38 mouse cellular contexts compared by ENCODE assay signal in the genomic region with DNA sequence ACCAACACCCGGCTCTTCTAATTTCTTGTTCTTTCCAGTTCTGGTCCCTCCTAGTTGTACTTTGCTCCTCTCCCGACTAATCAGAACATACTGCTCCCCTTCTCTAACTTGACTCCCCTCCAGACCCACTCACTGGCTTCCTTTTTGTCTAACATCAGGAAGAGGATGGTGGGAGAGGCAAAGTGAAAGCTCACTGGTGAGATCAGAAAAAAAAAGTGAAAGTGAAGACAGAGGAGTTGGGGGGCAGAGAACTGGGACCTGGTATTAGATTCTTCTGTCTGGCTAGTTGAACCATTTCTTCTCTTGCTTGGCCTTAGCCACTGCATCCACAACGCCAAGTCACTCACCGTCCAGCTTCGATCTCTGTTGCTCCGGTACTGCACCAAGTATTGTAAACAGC. TPM values are rescaled to one million over a fixed set of nuclear protein-coding genes. Genes with fewer than 3 reads are reported as not detected.
DNase-seq lines count a peak whose midpoint lies in the region; TF ChIP-seq lines count a peak whose summit lies in the region.
"Had no signal": no experiment of that assay in that cellular context is flagged by ENCODE, and none has a peak within 500 bp of the region (broad histone marks: within the 10 kb centered on the region; RNA-seq: fewer than 3 reads in every experiment).

No protein-coding gene starts in this region.

- no peak for TF ChIP-seq CTCF in liver, adult 2 months (IDR thresholded peaks at IDR 0.05; ENCODE audit: low read depth, low read length)
- no peak for TF ChIP-seq CTCF in thymus, adult 2 months (IDR thresholded peaks at IDR 0.05; ENCODE audit: borderline replicate concordance, control insufficient read depth, extremely low read depth, insufficient read depth, low read length, poor library complexity)

- 0 out of 2 replicates have a peak overlapping the region, but pooled peaks have one; percentile 20 for H3K4me3 ChIP-seq in liver, adult 2 months (ENCODE audit: insufficient read depth, low read depth, low read length)
- peak overlapping the region; percentile 59 for H3K4me3 ChIP-seq in thymus, adult 2 months (ENCODE audit: control insufficient read depth, insufficient read depth, low read length)
- H3K4me3 ChIP-seq: erythroblast, embryonic 14.5 days; hindbrain, embryonic 10.5 days; hindbrain, embryonic 15.5 days; kidney, embryonic 15.5 days; layer of hippocampus, adult 2 months; liver, embryonic 15.5 days; midbrain, embryonic 10.5 days had no signal

- no peak for DNase-seq in liver, adult 2 months (ENCODE audit: extremely low read depth, low read depth, low spot score)
- DNase-seq in liver: no peak
- DNase-seq in thymus, adult 2 months: no peak
- no peak for DNase-seq in thymus, postnatal 0 days (ENCODE audit: low spot score)
- peak; percentile 63 for DNase-seq in induced T-regulatory cell, adult 2 months (ENCODE audit: low read depth)
- no peak for DNase-seq in left cerebral cortex, postnatal 10 days (ENCODE audit: extremely low spot score in 1 of 2, low spot score in 2 of 2)
- DNase-seq: adrenal gland, postnatal 14 days; B cell, adult 2 months; cerebellum, adult 2 months; cerebellum, postnatal 14 days; forebrain, postnatal 0 days; gastrocnemius, postnatal 10 days; heart, postnatal 14 days; kidney, adult 18-20 months; kidney, postnatal 36 days; left cerebral cortex, postnatal 4 days; lung, postnatal 4 days; right cerebral cortex, postnatal 25 days had no signal

- intact Hi-C loops in left cerebral cortex, postnatal 10 days (cut with DNase I): no loop called here

- H3K36me3 ChIP-seq in liver, adult 2 months (ENCODE audit: control insufficient read depth, insufficient read depth, low read length): no peaks in the 10 kb centered on the region
- H3K36me3 ChIP-seq in thymus, adult 2 months (ENCODE audit: control insufficient read depth, insufficient read depth, low read length): peaks cover 32% of the 10 kb centered on the region
- H3K36me3 ChIP-seq: hindbrain, embryonic 10.5 days; hindbrain, embryonic 15.5 days; kidney, embryonic 15.5 days; liver, embryonic 15.5 days; midbrain, embryonic 10.5 days had no signal

- H3K4me1 ChIP-seq in liver, adult 2 months (ENCODE audit: control insufficient read depth, insufficient read depth, low read length): no peaks in the 10 kb centered on the region; the same call in 1 of the 2 replicates
- peaks cover 20% of the 10 kb centered on the region for H3K4me1 ChIP-seq in thymus, adult 2 months (replicated peaks; ENCODE audit: control insufficient read depth, insufficient read depth, low read length)
- H3K4me1 ChIP-seq: hindbrain, embryonic 15.5 days; liver, embryonic 15.5 days; midbrain, embryonic 10.5 days had no signal

- no peak overlapping the region for H3K27ac ChIP-seq in liver, adult 2 months (replicated peaks; ENCODE audit: insufficient read depth, low read depth, low read length)
- peak overlapping the region; percentile 100 for H3K27ac ChIP-seq in thymus, adult 2 months (ENCODE audit: control insufficient read depth, insufficient read depth, low read length)
- H3K27ac ChIP-seq: hindbrain, embryonic 10.5 days; hindbrain, embryonic 15.5 days; kidney, embryonic 15.5 days; layer of hippocampus, adult 2 months; liver, embryonic 15.5 days; midbrain, embryonic 10.5 days had no signal

- no peaks in the 10 kb centered on the region for H3K27me3 ChIP-seq in liver, adult 2 months (ENCODE audit: control insufficient read depth, insufficient read depth, low read length)
- H3K27me3 ChIP-seq in thymus, adult 2 months (ENCODE audit: control insufficient read depth, insufficient read depth, low read length): no peaks in the 10 kb centered on the region
- H3K27me3 ChIP-seq: hindbrain, embryonic 15.5 days had no signal

- no peak overlapping the region for H3K9ac ChIP-seq in liver, adult 2 months (ENCODE audit: low read depth, low read length)
- H3K9ac ChIP-seq: forebrain, postnatal 0 days; hindbrain, embryonic 15.5 days; kidney, embryonic 15.5 days; liver, embryonic 15.5 days had no signal

- H3K79me2 ChIP-seq in liver, adult 2 months (ENCODE audit: control insufficient read depth, insufficient read depth, low read length): no peaks in the 10 kb centered on the region

- WGBS in liver, adult 2 months: 82% methylated on average over 6 of the region's 6 CpGs
- 36% methylated on average over 6 of the region's 6 CpGs for WGBS in thymus, adult 2 months

- no peak for TF ChIP-seq POLR2A in liver, adult 2 months (IDR thresholded peaks at IDR 0.05; ENCODE audit: extremely low read depth, insufficient read depth, low read length)
- no peak for TF ChIP-seq POLR2A in thymus, adult 2 months (IDR thresholded peaks at IDR 0.05; ENCODE audit: control insufficient read depth, extremely low read depth, insufficient read depth, low read length, poor library complexity)

RNA-seq across cellular contexts. Expression of gene Il2rg, which starts 1.4 kb away (rescaled TPM):
- 2.4 and 3.8 TPM in 2 replicates for total RNA-seq in liver, adult 2 months (2014; rRNA removed)
- polyA plus RNA-seq in liver, adult 2 months (2012; rRNA removed): 1.1 and 4.3 TPM in 2 replicates
- 364 and 430 TPM in 2 replicates for polyA plus RNA-seq in thymus, adult 2 months (2012; rRNA removed)
- polyA plus RNA-seq in thymus, postnatal 0 days (2015; fragmentation: Nextera tagmentation; extraction: Ambion mirVana): 334 and 367 TPM in 2 replicates
- 1 to 10 TPM; 2.5 to 3.7 TPM for total RNA-seq in left cerebral cortex, postnatal 10 days (2021)

RNA-seq across cellular contexts. Expression of gene Gm20489, which starts 2.2 kb away (rescaled TPM):
- not detected in 2 replicates for total RNA-seq in liver, adult 2 months (2014; rRNA removed)
- polyA plus RNA-seq in liver, adult 2 months (2012; rRNA removed): not detected in 2 replicates
- not detected in 2 replicates for polyA plus RNA-seq in thymus, adult 2 months (2012; rRNA removed)
- polyA plus RNA-seq in thymus, postnatal 0 days (2015; fragmentation: Nextera tagmentation; extraction: Ambion mirVana): not detected in 2 replicates
- not detected for total RNA-seq in left cerebral cortex, postnatal 10 days (2021)
- total RNA-seq: adrenal gland, postnatal 14 days; forebrain, postnatal 0 days; gastrocnemius, postnatal 10 days; heart, postnatal 14 days; layer of hippocampus, adult 2 months; layer of hippocampus, postnatal 14 days; left cerebral cortex, adult 8-10 months; left cerebral cortex, postnatal 4 days; neutrophil, adult 5-6 weeks had no signal
- polyA plus RNA-seq: cerebellum, adult 2 months; cortical plate, adult 2 months; embryonic facial prominence, embryonic 14.5 days; erythroblast, embryonic 14.5 days; forebrain, embryonic 11.5 days; forebrain, postnatal 0 days; gonadal fat pad, adult 2 months; heart, embryonic 11.5 days; hindbrain, embryonic 10.5 days; hindbrain, embryonic 15.5 days; intestine, embryonic 14.5 days; kidney, embryonic 15.5 days; limb, embryonic 14.5 days; liver, embryonic 15.5 days; lung, embryonic 16.5 days; midbrain, embryonic 10.5 days; midbrain, embryonic 16.5 days; neural tube, embryonic 11.5 days had no signal

RNA-seq across cellular contexts. Expression of gene Gm614, which starts 2.8 kb away (rescaled TPM):
- total RNA-seq in liver, adult 2 months (2014; rRNA removed): not detected in 2 replicates
- not detected in 2 replicates for polyA plus RNA-seq in liver, adult 2 months (2012; rRNA removed)
- 1.3 and 2.0 TPM in 2 replicates for polyA plus RNA-seq in thymus, adult 2 months (2012; rRNA removed)
- polyA plus RNA-seq in thymus, postnatal 0 days (2015; fragmentation: Nextera tagmentation; extraction: Ambion mirVana): 0.64 and 1.1 TPM in 2 replicates
- not detected for total RNA-seq in left cerebral cortex, postnatal 10 days (2021)
- total RNA-seq: adrenal gland, postnatal 14 days; layer of hippocampus, adult 2 months; layer of hippocampus, postnatal 14 days; left cerebral cortex, adult 8-10 months; left cerebral cortex, postnatal 4 days had no signal
- polyA plus RNA-seq: cerebellum, adult 2 months; cortical plate, adult 2 months; embryonic facial prominence, embryonic 14.5 days; erythroblast, embryonic 14.5 days; forebrain, embryonic 11.5 days; forebrain, postnatal 0 days; heart, embryonic 11.5 days; hindbrain, embryonic 10.5 days; intestine, embryonic 14.5 days; kidney, embryonic 15.5 days; liver, embryonic 15.5 days; lung, embryonic 16.5 days; midbrain, embryonic 10.5 days; midbrain, embryonic 16.5 days; neural tube, embryonic 11.5 days had no signal

RNA-seq across cellular contexts. Expression of gene Med12, which starts 7.2 kb away (rescaled TPM):
- 8.1 and 13.8 TPM in 2 replicates for total RNA-seq in liver, adult 2 months (2014; rRNA removed)
- 33.7 and 59.4 TPM in 2 replicates for polyA plus RNA-seq in liver, adult 2 months (2012; rRNA removed)
- 363 and 395 TPM in 2 replicates for polyA plus RNA-seq in thymus, adult 2 months (2012; rRNA removed)
- polyA plus RNA-seq in thymus, postnatal 0 days (2015; fragmentation: Nextera tagmentation; extraction: Ambion mirVana): 25.8 and 33.0 TPM in 2 replicates
- 10 to 100 TPM; 26.1 to 33.7 TPM for total RNA-seq in left cerebral cortex, postnatal 10 days (2021)

RNA-seq across cellular contexts. Expression of gene Foxo4, which starts 12.3 kb away (rescaled TPM):
- total RNA-seq in liver, adult 2 months (2014; rRNA removed): 12.9 and 13.6 TPM in 2 replicates
- 24.8 and 26.5 TPM in 2 replicates for polyA plus RNA-seq in liver, adult 2 months (2012; rRNA removed)
- 65.7 and 69.2 TPM in 2 replicates for polyA plus RNA-seq in thymus, adult 2 months (2012; rRNA removed)
- polyA plus RNA-seq in thymus, postnatal 0 days (2015; fragmentation: Nextera tagmentation; extraction: Ambion mirVana): 2.9 and 4.2 TPM in 2 replicates
- 10 to 100 TPM in 1 of 2 experiments, 1 to 10 TPM in 1; 9.1 to 10.4 TPM for total RNA-seq in left cerebral cortex, postnatal 10 days (2021)

Comparison
In these comparisons a context has a peak if more than half of its experiments do, and no peak if none do; other contexts are left out.
1. RNA of gene Il2rg, which starts 1.4 kb away (polyA plus RNA-seq): 364 to 430 TPM in thymus, adult 2 months and 334 to 367 TPM in thymus, postnatal 0 days; 1.1 to 4.3 TPM in liver, adult 2 months; every median in the first group is over 10 times any median in the second.